Mouse (Mus musculus) cerebellum, adult 11 months (tissue): ENCODE measurements around the gene Ttc3.
"Not testable (repeated sequence)": the region's sequence is repeated elsewhere in the genome, so short reads cannot be mapped to it uniquely, and the experiment has no call there.

Source experiments
- DNase-seq: peaks from one replicate; pipeline ENCODE4 v3.0.0; 2022

The Ttc3 gene

DNA sequence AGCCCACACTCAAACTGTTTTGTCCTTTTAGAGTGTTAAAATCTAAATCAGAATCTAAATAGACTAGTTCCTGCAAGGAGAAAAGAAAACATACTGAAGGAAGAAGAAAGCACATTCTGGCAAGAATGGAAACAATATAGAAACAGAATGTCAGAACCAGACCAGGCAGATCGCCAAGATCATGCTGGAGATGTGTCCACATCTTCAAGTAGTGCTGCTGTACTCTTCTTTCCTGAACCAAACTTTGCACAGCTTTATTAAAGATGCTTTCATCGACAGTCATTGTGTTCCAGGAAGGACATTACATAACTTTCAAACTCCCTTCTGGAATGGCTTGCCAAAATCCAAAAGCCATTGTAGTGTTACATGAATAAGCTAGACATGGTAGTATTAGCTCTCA lies 66.4 kb downstream of the Ttc3 start:
- DNase-seq: no peak

DNA sequence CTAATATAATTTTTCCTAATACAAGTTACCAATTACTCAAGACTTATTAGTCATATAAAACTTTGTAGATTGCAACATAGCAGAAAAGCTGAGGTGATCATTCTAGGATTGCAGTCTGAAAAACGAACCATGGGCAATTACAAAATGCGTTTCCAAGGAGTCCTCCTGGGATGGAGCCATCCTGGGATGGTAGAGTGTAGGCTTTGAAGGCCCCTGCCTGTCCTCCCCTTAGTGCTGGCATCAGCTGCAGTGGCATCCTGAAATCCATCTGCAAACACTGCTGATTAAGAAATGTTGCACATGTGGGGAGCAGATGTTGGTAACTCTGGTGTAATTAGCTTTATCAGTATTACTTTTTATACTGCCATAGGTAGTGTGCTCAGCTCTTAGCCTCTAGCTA lies 70.9 kb downstream of the Ttc3 start:
- no peak for DNase-seq

DNA sequence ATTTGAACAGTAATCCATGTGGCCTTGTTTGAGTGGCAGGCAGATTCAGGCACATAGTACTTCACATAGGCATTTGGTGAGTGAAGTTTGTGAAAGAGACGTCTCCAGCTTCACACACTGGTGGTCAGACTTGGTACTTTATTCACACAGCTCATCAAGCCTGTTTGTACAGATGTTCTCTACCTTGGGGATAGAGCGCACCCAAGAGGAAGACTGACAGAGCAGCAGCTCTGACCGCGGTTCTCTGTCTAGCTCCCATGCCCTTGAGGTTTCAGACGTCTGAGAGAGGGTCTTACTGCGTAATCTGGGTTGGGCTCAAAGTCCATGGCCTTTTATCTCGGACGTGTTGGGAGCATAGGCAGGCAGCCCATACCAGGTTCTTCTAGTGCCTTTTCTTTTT lies 78.7 kb downstream of the Ttc3 start:
- no peak for DNase-seq

DNA sequence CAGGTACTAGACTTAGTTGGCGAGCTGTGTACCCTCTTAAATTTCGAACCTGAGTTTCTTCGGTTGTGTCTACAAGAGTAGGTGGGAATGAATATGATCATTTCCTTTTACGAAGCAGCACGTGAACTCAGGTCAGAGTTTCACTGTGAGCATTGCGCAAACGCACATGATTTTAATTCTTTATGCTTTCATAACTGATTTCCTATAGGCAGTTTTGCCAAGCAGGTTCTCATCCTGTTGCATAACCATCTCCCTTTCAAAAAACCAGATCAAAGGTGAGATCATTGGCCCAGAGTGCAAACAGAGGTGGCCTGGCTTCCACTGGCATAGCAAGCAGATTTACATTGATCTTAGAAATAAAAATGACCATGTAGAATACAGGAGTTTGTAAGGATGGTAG lies 79.2 kb downstream of the Ttc3 start:
- no peak for DNase-seq

DNA sequence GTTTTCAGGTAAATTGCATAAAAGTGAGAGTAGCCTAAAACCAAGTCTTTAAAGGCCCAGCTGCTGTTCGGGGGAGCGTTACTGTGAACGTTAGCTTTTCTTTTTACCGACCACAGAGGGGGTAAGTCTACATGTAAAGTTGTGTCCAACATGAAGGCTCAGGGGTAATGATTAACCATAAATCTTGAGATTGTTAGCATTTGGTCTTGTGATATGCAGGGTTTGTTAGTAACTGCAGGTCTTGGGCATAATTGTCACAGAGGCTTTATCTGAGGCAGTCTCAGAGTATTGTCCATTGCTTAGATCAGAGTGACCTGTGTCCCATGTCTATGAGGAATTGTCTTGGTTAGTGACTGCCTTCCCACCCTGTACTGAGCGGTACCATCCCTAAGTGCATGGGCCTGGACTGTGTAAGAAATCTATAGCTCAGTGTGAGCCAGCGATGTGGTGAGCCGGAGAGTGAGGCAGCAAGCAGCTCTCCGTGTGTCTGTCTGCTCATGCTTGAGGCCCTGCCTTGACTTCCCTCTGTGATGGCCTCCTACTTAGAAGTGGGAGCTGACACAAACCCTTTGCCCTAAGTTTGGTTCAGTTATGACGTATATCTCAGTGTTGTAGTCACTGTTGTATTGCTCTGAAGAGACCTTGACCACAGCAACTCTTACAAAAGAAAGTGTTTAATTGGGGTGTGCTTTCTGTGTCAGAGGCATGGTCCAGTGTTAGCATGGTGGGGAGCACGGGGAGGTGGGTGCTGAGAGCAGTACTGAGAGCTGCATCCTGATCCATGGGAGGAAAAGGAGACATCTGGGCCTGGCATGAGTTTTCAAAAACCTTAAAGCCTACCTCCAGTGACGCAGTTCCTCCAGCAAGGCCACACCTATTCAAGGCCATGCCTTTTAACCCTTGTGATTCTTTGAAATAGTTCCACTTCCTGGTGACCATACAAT lies 81.4 kb downstream of the Ttc3 start:
- no peak for DNase-seq

DNA sequence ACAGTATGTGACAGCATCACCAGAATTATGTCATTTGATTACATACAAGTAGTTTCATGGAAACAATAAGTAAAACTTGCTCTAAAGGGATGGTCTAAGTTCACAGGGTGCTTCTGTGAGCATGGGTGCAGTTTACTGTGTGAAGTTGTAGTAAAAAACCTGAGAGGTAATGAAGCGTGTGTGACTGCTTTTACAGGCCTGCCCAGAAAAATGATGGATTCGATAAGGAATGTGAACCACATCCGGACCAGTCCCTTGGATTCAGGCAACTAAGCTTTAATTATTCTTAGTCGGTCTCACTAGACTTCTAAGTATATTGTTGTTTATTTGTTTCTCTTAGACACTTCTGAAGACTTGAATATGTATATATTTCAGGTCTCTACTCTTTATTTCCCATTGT lies 82.3 kb downstream of the Ttc3 start:
- DNase-seq: no peak

DNA sequence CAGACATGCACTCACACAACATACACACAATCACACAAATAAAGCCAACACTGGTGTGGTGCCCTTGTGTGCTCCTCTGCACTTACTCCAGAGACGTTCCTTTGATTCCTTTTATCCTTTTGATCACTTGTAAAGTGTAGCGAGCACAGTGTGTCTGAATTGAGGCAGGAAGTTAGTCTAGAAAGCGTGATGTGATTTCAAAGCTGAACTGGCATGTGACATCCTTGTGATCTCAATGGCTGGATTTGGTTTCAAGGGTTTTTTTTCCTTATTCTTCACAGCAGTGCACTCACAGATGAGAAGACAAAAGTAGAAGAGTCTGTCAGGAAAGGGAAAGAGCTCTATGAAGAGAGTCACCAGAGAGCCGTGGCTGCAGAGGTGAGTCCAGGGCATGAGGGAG lies 83.7 kb downstream of the Ttc3 start:
- no peak for DNase-seq

DNA sequence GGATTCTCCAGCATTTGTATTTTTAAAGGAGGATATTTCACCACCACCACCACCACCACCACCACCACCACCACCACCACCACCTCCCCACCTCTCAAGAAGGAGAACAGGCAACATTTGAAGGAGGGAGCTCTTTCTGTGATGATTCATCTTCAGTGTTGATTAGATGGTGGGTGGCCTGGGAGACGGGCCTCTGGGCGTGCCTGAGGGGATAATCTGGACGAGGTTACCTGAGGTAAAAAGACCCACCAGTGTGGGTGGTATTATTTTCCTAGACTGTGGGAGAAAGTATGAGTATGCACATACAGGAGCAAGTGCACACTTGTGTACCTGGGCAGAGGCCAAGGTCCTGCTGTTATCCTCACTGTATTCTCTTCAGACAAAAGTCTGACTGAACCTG lies 93.6 kb downstream of the Ttc3 start:
- no peak for DNase-seq

DNA sequence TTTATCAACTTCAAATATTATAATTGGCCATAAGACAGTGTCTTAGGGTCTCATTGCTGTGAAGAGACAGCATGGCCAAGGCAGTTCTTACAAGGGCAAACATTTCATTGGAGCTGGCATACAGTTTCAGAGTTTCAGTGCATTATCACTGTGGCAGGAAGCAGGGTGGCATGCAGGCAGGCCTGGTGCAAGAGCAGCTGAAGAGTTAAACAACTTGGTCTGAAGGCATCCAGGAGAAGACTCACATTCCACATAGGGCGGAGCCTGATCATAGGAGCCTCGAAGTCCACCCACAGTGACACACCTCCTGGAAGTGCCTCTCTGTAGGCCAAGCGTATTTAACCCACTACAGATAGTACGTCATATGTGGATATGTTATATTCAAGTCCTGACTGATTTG lies 95.5 kb downstream of the Ttc3 start:
- no peak for DNase-seq

DNA sequence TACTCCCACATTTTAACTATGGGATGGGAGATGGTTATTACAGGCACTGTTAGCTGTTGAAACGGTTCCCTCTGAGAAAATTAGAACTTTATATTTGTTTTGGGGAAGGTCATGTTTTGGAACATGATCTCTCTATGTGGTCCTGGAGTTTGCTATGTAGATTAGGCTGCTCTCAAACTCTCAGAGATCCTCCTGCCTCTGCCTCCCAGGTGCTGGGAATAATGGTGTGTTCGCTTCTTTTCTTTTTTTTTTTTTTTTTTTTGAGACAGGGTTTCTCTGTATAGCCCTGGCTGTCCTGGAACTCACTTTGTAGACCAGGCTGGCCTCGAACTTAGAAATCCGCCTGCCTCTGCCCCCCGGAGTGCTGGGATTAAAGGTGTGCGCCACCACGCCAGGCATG lies 95.9 kb downstream of the Ttc3 start:
- DNase-seq: not testable (repeated sequence)

DNA sequence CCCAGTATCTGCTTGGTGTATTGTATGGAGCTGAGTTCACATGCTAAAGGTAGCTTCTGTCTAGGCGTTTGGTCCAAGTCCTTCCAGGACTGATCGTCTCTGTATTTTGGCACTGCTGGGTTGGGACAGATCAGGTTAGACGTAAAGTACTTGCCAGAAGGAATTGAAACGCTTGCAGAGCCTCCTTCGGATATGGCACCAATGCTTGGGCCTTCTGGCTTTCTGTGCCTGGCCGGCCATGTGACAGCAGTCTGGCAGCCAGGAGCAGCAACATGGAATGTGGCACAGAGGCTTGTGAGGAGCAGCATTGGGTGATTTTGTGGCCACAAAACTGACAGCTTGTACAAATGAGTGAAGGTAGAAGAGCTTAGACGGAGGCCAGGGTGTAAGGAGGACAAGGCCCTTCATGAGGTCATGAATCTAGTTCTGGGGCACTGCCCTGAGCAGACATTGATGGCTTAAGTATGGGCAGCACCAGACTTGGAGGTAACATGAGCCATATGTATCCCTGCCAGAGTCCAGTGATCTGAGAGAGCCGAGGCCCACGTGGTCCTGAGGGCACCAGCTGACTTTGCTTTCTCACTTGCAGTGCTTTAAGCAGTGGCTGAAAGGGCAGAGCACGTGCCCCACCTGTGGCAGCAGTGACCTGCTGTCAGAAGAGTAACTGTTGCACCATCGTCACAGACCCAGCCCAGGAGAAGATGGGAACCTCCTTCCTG lies 97.1 kb downstream of the Ttc3 start:
- no peak for DNase-seq

DNA sequence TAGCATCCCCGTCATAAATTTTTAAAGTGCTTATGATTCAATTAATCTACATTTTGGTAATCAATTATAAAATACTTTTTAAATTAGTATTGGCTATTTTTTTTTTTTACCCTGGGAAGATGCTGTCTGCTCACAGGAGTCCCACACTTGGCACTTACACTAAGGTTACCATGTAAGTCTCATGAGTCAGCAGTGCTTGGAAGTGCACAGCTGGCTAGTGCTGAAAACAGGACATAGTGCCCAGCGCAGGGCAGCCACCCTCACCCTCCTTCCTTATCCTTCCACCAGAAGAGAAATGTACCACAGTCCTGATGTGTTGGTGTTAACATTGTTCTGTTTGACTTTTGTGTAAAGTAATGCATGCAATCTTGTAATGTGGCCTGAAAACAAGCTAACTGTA lies 98.0 kb downstream of the Ttc3 start:
- DNase-seq: no peak

DNA sequence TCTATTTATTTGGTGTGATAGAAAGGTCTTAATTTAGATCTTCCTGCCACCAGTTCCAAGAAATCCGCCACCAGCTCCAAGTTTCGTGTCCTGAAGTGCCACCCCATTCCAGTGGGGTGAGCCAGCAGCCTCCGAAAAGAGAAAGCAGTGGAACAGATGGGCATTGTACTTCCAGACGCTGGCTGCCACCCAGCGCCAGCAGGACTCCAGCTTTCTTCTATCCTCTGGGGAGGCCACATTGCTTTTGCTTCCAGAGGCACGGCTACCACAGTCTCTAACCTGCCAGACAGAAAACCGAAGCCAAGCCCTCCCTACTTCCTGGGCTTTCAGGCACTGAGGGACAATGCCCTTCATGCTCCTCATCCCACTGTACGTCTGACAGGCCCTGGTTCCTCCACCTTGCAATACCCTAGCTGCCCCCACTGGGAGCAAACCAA lies 102.1 kb downstream of the Ttc3 start:
- peak; percentile 57 for DNase-seq

DNA sequence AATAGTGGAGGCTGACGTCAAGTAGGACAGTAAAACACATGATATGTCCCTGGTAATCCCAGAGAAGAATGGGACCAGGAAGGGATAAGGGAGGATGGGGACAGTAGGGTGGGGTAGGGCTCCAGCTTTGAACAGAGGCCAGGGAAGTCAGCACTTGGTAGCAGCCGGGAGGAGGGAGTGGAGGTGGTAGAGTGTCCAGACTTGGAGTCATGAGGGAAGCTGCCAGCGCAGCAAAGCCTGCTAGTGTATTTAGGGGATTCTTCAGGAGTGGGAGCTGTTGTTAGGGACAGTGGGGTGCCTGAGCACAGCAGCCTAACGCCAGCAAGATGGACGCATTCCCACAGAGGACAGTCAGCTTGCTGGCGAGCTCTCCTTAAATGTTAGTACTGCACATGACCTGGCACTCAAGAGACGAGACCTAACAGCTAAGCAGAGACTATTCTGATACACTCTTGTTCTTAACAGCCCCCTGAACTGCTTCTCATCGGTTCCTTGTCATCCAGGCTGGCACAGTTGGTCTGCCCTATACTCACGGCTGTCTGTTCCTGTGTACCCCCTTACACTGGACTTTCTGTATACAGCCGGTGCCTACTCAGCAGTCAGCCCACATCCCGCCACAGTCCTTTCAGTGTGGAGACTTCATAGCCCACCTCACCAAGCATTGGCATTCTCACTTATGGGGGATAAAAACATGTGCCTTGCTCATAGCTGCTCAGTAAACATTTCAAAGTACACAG lies 102.8 kb downstream of the Ttc3 start:
- no peak for DNase-seq

DNA sequence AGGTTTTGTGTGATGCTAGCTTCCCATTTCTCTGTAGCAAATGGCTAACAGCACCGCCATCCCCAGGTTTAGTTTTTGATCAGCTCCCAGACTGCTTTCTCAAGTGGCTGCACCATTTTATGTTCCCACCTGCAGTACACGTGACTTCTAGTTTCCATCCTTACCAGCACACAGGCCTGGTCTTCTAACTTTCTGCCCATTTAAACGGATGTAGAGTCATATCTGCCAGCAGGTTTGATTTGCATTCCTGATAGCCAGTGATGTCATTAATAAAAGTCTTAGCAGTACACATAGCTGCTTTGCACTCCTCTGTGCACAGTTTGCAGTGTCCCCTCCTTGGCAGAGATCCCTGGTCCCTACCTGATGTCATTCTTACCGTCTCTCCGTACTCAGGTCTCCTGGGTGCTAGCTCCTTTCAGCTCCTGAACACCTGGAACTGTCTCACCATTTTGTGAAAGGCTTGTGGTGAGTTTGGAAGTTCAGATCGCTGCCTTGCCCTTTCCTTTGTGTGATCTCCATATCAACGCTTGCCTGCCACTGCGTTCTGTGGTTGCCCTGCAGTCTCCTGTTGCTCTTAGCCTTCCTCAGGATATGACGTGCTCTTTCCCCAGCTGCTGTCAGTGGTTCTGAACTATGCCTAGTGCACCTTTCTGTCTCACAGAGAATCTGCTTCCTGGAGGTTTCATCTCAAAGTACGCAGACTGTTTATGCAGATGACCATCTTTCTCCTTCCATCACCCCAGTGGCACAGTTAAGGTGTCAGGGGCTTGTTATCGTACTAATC lies 114.5 kb downstream of the Ttc3 start:
- DNase-seq: no peak

DNA sequence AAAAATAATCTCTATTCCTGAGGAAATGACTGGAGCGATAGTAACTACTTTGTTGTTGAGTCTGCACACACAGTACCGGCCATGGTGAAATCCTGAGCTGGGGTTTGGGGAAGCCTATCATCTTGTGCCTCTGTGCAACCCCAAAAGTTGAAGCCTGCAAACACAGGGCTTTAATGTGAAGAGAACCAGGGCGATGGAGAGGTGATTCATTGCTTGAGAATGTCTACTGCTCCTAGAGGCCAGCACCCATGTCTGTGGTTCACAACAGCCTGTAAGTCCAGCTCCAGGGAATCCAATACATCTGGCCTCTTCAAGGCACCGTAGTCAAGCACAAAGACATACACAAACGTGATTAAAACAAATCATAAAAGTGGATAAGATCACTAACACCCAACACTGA lies 116.9 kb downstream of the Ttc3 start:
- DNase-seq: no peak

DNA sequence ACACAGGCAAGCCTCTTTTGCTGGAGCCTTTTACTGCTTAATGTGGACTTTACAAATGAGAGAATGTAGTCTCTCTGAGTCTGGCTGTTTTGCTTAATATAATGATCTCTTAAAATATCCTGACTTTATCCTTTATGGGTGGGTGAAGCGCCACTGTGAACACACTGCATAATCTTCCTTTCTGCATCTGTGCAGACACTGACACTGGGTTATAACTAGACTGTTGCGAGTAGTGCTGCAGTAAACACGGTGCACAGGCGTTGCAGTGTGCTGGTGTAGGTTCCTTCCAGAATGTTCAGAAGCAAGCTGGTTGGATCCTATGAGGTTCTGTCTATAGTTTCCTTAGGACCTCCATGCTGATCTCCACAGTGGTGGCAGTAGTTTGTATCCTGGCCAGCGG lies 118.9 kb downstream of the Ttc3 start:
- no peak for DNase-seq

DNA sequence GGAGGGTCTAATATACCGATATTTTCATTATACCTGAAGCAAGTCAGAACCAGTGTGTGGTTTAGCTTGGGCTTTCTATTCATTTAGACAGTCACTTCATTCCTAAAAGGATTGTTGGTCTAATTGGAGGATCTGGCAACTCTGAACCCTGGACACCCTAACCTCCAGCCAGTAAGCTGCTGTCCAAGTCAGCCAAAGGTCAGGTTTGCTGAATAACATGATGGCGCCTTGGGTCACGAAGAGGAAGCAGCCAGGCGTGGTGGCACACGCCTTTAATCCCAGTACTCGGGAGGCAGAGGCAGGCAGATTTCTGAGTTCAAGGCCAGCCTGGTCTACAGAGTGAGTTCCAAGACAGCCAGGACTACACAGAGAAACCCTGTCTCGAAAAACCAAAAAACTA lies 126.8 kb downstream of the Ttc3 start:
- DNase-seq: not testable (repeated sequence)

DNA sequence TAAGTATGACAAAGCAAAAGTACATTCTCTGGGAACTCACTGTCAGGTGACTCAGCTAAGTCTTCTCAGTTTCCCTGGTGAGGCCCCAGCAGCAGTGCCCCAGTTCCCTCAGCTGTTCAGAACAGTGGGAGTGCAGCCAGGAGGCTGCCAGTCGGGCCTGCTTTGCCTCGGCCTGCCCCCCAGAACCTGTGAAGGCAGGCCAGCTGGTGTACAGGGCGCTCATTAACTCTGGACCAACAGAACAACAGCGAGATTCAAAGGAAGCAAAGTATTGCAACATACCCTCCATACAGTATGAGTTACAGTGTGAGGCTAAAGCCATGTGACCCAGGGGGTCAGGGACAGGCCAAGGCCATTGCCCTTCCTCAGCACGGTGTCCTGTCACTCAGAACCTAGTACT lies 127.5 kb downstream of the Ttc3 start:
- peak; percentile 8 for DNase-seq

DNA sequence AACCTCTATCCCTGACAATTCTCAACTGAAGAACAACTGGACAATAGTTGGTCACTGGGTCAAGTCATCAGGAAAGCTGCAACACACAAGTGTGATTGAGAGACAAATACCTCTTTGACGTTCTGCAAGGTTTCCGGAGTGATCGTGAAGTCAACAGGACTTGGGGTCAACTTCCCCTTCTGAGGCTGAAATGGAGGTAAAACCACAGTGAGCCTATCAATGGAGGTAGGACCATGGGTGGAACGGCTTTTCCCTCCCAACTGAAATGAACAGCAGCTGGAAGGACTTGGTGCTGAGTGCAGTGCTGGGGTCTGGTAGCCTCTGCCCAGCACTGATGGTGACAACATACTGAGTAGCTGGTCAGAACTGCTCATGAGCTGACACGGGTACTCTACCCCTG lies 133.8 kb downstream of the Ttc3 start:
- DNase-seq: no peak

DNA sequence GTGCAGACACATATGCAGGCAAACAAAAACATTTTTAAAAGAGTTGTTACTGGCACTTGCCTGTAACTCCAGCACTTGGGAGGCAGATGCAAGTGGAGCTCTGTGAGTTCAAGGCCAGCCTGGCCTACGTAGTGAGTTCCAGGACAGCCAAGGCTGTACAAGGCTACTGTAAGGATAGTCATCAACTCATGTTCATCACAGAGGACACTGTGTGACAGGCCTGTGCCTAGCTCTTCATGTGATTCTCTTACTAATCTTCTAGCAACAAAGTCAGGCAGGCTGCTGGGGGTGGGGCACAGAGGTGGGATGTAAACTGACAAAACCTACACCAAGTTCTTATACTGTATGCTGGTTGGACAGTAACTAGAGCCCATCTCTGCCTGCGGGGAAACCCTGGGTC lies 136.7 kb downstream of the Ttc3 start:
- no peak for DNase-seq

DNA sequence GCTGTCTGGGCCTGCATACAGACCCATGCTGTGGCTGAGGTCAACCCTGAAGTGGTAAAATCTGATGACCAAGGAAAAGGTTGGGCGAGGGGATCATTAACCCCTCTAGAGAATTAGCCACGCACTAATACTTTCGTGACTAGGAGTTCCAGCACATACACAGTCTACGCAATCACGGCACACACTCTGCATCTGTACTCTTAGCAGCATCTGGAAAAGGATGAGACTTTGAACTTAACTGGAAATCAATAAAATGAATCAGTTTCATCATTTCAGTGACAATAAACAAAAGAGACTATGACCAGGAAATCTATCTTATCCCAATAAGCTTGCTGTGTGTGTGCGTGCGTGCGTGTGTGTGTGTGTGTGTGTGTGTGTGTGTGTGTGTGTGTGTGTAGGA lies 138.4 kb downstream of the Ttc3 start:
- DNase-seq: no peak

DNA sequence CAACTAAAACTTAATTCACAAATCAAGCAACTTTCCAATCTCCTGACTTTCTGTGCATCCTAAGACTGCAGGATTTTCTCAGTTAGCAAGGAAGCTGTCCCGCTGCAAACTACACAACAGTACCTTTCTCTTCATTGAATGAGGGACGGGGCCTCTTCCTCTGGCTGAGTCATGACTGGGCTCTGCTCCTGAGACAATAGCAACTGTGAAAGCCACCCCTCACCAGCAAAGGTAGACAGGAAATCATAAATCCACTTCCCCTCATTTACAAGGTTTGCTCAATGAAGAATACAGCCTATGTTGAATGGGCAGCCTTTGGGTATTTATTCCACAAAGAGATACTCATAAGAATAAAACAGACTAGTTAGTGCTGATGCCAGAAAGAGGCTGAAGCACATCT lies 139.6 kb downstream of the Ttc3 start:
- no peak for DNase-seq
